Comparison of ENCODE assay signal across 9 mouse cellular contexts in the genomic region with DNA sequence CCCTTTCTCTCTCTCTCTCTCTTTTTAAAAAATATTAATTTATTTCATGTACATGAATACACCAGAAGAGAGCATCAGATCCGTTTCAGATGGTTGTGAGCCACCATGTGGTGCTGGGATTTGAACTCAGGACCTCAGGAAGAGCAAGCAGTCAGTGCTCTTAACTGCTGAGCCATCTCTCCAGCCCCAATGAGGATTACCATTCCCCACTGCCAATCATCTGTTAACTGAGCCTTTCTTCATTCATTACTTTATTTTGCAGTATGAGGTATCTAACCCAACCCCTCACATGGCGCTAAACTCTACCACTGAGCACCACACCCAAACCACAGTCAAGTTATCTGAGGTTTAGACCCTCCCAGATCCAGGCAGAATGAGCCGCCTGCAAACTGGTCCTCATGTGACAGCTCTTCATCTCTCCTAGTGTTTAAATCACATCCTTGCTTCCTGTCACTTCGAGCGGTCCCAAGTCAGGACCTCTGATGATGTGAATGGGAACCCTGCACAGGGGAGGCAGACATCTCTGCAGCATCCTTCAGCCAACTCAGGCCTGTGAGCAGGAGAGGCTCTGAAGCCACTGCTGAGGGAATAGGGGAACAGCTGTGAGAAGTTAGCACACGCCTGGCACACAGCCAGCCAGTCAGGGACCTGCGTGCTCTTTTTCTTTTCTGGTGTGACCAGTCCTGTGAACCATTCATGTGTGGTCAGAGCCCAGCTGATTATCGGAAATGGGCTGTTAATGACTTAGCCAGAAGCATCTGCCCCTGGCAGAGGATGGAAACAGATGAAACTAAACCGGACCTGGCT. TPM values are rescaled to one million over a fixed set of nuclear protein-coding genes. Genes with fewer than 3 reads are reported as not detected.
DNase-seq lines count a peak whose midpoint lies in the region; ATAC-seq lines count a peak whose summit lies in the region.
"Had no signal": no experiment of that assay in that cellular context is flagged by ENCODE, and none has a peak within 500 bp of the region (broad histone marks: within the 10 kb centered on the region; RNA-seq: fewer than 3 reads in every experiment).

No protein-coding gene starts in this region.

- peak; percentile 87 for ATAC-seq in common myeloid progenitor, adult 5-6 weeks (replicated peaks; ENCODE audit: low read depth, poor library complexity, severe bottlenecking)
- ATAC-seq in megakaryocyte, adult 5-6 weeks (ENCODE audit: poor library complexity, severe bottlenecking): peak; percentile 71

- DNase-seq in kidney, postnatal 10 days: peak; percentile 68
- DNase-seq in kidney, adult 9 months: no peak
- peak; percentile 66 for DNase-seq in Muller cell, postnatal 12 days (ENCODE audit: inconsistent ontology term)
- no peak for DNase-seq in frontal cortex, adult 2 months (ENCODE audit: extremely low spot score in 1 of 2, low spot score in 1 of 2)
- no peak for DNase-seq in testis, postnatal 10 days (ENCODE audit: low spot score)

RNA-seq across cellular contexts. Expression of a gene that starts 12.1 kb away (rescaled TPM):
- not detected in 2 replicates for total RNA-seq in common myeloid progenitor, adult 5-6 weeks (2017)
- total RNA-seq in megakaryocyte, adult 5-6 weeks (2015): 0.20 and 0.66 TPM in 2 replicates
- not detected in 2 replicates for total RNA-seq in megakaryocyte, adult 5-6 weeks (2017)
- not detected in 2 replicates for polyA plus RNA-seq in frontal cortex, adult 2 months (2012; rRNA removed)
- total RNA-seq: left cerebral cortex, postnatal 14 days had no signal
- polyA plus RNA-seq: cortical plate, adult 2 months had no signal

RNA-seq across cellular contexts. Expression of a gene that starts 19.1 kb away (rescaled TPM):
- total RNA-seq in common myeloid progenitor, adult 5-6 weeks (2017): not detected in 2 replicates
- 1.1 and 1.9 TPM in 2 replicates for total RNA-seq in megakaryocyte, adult 5-6 weeks (2015)
- total RNA-seq in megakaryocyte, adult 5-6 weeks (2017): 0.04 and 0.15 TPM in 2 replicates
- polyA plus RNA-seq in frontal cortex, adult 2 months (2012; rRNA removed): 2.6 TPM in 2 replicates

RNA-seq across cellular contexts. Expression of a gene that starts 22.9 kb away (rescaled TPM):
- 0.18 TPM in 1 of 2 replicates, not detected in the other for total RNA-seq in common myeloid progenitor, adult 5-6 weeks (2017)
- total RNA-seq in megakaryocyte, adult 5-6 weeks (2015): 4.8 TPM in 2 replicates
- 30.8 and 36.5 TPM in 2 replicates for total RNA-seq in megakaryocyte, adult 5-6 weeks (2017)
- polyA plus RNA-seq in frontal cortex, adult 2 months (2012; rRNA removed): not detected in 2 replicates
- total RNA-seq: left cerebral cortex, postnatal 14 days had no signal
- polyA plus RNA-seq: cortical plate, adult 2 months had no signal

RNA-seq across cellular contexts. Expression of a gene that starts 40.8 kb away (rescaled TPM):
- total RNA-seq in common myeloid progenitor, adult 5-6 weeks (2017): 13.2 and 21.0 TPM in 2 replicates
- 26.6 and 28.9 TPM in 2 replicates for total RNA-seq in megakaryocyte, adult 5-6 weeks (2015)
- total RNA-seq in megakaryocyte, adult 5-6 weeks (2017): 17.9 and 24.0 TPM in 2 replicates
- 54.8 and 56.5 TPM in 2 replicates for polyA plus RNA-seq in frontal cortex, adult 2 months (2012; rRNA removed)

RNA-seq across cellular contexts. Expression of a gene that starts 53.4 kb away (rescaled TPM):
- 215 and 234 TPM in 2 replicates for total RNA-seq in common myeloid progenitor, adult 5-6 weeks (2017)
- total RNA-seq in megakaryocyte, adult 5-6 weeks (2015): 2,426 and 2,524 TPM in 2 replicates
- 3,236 and 3,524 TPM in 2 replicates for total RNA-seq in megakaryocyte, adult 5-6 weeks (2017)
- 5.6 and 7.1 TPM in 2 replicates for polyA plus RNA-seq in frontal cortex, adult 2 months (2012; rRNA removed)

Comparison
In these comparisons a context has a peak if more than half of its experiments do, and no peak if none do; other contexts are left out.
1. DNase-seq: peak in kidney, postnatal 10 days (single experiment) and Muller cell, postnatal 12 days (single experiment); none in kidney, adult 9 months (single experiment), frontal cortex, adult 2 months (0 of 2) and testis, postnatal 10 days (single experiment).